Mouse (Mus musculus) neutrophil, adult 59 days (primary cell): Measurements from ENCODE around the gene Hist3h2ba. TPM values are rescaled to one million over a fixed set of nuclear protein-coding genes. Genes with fewer than 3 reads are reported as not detected.

Experiments used
- total RNA-seq, 2 experiments: library from RNA; stranded (reverse); gene quantifications; 1 replicate in 1 of 2; 2 replicates in 1 of 2; pipeline ENCODE4 v1.2.4; 2023

Gene Hist3h2ba
- 10 to 100 TPM; 14.0 to 44.6 TPM for total RNA-seq

DNA sequence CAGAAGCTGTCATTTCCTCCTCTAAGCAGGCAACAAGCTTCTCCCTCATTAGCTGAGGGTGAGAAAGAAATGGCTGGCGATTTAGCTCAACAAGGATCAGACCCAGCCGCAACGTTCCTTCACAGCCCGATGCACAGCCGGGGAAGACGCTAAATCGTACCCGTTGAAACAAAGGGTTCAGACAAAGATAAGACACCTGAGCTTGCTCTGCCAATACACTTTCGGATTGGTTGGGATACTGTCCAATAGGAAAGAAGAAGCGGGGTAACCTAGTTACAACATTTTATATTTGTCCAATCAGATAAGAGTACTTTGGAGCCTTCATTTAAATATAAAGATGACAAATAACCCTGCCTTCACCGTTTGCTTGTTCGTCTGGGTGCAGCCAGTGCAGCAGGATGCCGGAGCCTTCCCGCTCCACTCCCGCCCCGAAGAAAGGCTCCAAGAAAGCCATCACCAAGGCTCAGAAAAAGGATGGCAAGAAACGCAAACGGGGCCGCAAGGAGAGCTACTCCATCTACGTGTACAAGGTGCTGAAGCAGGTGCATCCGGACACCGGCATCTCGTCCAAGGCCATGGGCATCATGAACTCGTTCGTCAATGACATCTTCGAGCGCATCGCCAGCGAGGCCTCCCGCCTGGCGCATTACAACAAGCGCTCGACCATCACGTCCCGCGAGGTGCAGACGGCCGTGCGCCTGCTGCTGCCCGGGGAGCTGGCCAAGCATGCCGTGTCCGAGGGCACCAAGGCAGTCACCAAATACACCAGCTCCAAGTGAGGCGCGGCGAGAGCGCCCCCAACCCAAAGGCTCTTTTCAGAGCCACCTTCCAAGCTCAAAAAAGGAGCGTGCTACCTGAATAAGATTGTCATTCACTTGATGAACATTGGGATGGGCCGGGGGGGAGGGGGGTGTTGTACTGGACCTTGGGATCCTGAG lies at the start of gene Hist3h2ba:
TSS of gene Hist3h2ba (plus strand) at position 379 of the 938 bp plus-strand sequence.

GRCm38 (mm10) chr11:58903511-58904409 lies 45.0 kb upstream of the Hist3h2ba start, which contains the start of gene Zfp39:
Gene Zfp39, minus strand, starts transcription at chr11:58904225.

DNA sequence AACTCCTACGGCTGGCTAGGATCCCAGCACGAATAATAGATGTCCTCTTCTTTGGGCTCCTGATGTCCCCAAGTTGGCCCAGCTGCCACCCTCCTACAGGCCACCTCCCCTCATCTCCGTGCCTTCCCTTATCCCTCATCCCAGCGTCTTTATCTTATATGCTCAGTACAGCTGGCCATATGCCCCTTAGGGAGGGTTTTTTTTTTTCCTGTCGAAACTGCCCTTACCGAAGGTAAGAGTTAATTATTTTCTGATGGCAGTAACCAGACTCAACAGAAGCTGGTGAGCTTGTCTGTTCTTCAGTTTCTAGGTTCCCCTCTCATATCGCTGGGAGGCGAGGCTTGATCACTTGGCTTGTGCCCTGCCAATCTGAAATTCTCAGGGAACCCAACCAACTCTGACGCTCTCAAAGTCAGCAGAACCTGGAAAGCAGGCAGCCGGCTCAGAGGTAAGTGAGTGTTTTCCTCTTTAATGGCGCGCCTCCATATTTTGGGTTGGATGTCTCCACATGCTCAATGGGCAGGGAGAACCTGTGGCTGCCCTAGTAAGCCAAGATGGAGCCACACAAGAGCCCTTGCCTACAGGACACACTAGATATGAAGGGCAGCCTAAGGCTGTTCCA lies 30.9 kb upstream of the Hist3h2ba start, which contains the start of gene Btnl10:
TSS of gene Btnl10 (plus strand) at position 164 of the 622 bp plus-strand sequence.

GRCm38 (mm10) chr11:58938322-58939087 lies 10.2 kb upstream of the Hist3h2ba start, which contains the start of gene Rnf187:
Gene Rnf187, minus strand, starts transcription at chr11:58938916.

DNA sequence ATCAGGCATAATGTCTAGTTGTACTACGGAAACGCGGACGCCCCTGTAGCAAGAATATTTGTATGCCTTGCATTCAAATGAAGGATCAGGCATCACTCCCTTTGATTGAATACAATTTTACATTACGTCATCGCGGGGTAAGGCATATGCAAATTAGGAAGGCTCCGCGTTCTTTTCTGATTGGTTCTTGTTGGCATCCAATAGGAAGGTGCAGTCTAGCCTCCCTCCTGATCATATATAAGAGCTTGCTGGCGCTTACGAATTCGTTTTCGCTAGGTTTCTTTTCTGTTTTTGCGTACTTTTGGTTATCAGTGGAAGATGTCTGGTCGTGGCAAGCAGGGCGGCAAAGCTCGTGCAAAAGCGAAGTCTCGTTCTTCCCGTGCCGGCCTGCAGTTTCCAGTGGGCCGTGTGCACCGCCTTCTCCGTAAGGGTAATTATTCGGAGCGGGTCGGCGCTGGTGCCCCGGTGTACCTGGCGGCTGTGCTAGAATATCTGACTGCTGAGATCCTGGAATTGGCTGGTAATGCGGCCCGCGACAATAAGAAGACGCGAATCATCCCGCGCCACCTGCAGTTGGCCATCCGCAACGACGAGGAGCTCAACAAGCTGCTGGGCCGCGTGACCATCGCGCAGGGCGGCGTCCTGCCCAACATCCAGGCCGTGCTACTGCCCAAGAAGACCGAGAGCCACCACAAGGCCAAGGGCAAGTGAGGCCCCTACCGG lies 5.9 kb downstream of the Hist3h2ba start, which contains the start of the genes Hist3h2a and Trim17:
TSS of gene Hist3h2a (plus strand) at position 266 of the 723 bp plus-strand sequence.
TSS of gene Trim17 (plus strand) at position 266 of the 723 bp plus-strand sequence.

GRCm38 (mm10) chr11:58978027-58978705 lies 29.4 kb downstream of the Hist3h2ba start, which contains the start of gene Trim11:
Gene Trim11, plus strand, starts transcription at chr11:58978093.

Other genes starting within 250 kb of the Hist3h2ba start
- not detected for gene Olfr319, start 249.8 kb upstream of the Hist3h2ba start, total RNA-seq
- gene Olfr318, start 224.9 kb upstream of the Hist3h2ba start, total RNA-seq, result under 1 TPM; 0.11 to 0.18 TPM
- not detected for gene Olfr317, start 209.7 kb upstream of the Hist3h2ba start, total RNA-seq
- gene Olfr316, start 196.2 kb upstream of the Hist3h2ba start, total RNA-seq, result not detected
- gene Olfr315, start 175.7 kb upstream of the Hist3h2ba start, total RNA-seq, result not detected
- gene Olfr314, start 166.0 kb upstream of the Hist3h2ba start, total RNA-seq, result not detected
- gene Fam183b, start 147.0 kb upstream of the Hist3h2ba start, total RNA-seq, result not detected
- not detected for gene Olfr313, start 133.9 kb upstream of the Hist3h2ba start, total RNA-seq
- not detected for gene Olfr312, start 119.7 kb upstream of the Hist3h2ba start, total RNA-seq
- gene Olfr311, start 109.7 kb upstream of the Hist3h2ba start, total RNA-seq, result not detected
- gene Gm12258, start 101.8 kb upstream of the Hist3h2ba start, total RNA-seq, result 1 to 10 TPM; 1.6 to 2.4 TPM
- gene 2810021J22Rik, start 81.7 kb upstream of the Hist3h2ba start, total RNA-seq, result 1 to 10 TPM; 2.2 to 3.8 TPM
- 1 to 10 TPM; 4.5 to 4.9 TPM for gene Zfp39, start 44.7 kb upstream of the Hist3h2ba start, total RNA-seq
- 1 to 10 TPM; 3.0 to 8.3 TPM for gene Btnl10, start 31.0 kb upstream of the Hist3h2ba start, total RNA-seq
- 10 to 100 TPM; 48.0 to 49.7 TPM for gene Rnf187, start 10.0 kb upstream of the Hist3h2ba start, total RNA-seq
- gene Hist3h2a, start 5.8 kb downstream of the Hist3h2ba start, total RNA-seq, result 10 to 100 TPM; 56.8 to 72.0 TPM
- gene Trim17, start 5.8 kb downstream of the Hist3h2ba start, total RNA-seq, result not detected
- 10 to 100 TPM; 60.6 to 63.2 TPM for gene Trim11, start 29.2 kb downstream of the Hist3h2ba start, total RNA-seq
- gene Obscn, start 187.5 kb downstream of the Hist3h2ba start, total RNA-seq, result under 1 TPM; 0.02 TPM
- gene Iba57, start 214.8 kb downstream of the Hist3h2ba start, total RNA-seq, result 1 to 10 TPM; 4.8 to 6.6 TPM
- not detected for gene Gjc2, start 234.3 kb downstream of the Hist3h2ba start, total RNA-seq
- gene Guk1, start 243.3 kb downstream of the Hist3h2ba start, total RNA-seq, result 10 to 100 TPM; 12.1 to 13.2 TPM